Mouse (Mus musculus): ENCODE measurements at regions not wholly inside any gene's neighbourhood (a gene's known extent, or its start where the extent isn't known, plus 50 kb on each side); places are given as distances from the start of the nearest gene placed in this dataset.

DNA sequence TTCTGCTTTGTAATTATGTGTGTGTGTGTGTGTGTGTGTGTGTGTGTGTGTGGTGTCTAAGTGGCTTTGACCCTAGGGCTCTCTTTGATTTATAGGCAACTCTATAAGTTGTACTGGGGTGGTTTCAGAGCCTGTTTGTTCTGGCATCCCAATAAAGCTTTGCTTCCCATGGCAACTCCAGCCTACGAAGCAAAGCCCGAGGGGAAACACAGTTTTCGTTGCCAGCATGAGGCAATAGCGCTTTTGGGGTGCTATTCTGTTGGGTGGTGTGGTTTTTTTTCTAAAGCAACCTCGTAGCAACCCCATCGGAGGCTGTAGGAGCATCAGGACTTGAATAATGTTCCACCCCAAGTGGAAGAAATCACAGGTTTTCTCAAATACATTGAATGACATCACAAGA, 103.3 kb upstream of the Trp63 start:
- DNase-seq, result no peak
- TF ChIP-seq POLR2A (IDR thresholded peaks at IDR 0.05; ENCODE audit: borderline replicate concordance, extremely low read depth, low read depth, low read length) (no peak), CTCF (IDR thresholded peaks at IDR 0.05; ENCODE audit: insufficient read depth, low read length) (no peak)
- Histone ChIP-seq H3K4me1 (ENCODE audit: control insufficient read depth, insufficient read depth, low read length) (no peaks in the 10 kb centered on the region), H3K4me3 (replicated peaks; ENCODE audit: extremely low read depth, low read depth, low read length) (no peak overlapping the region)
- WGBS, result 78% methylated on average over 6 of the region's 6 CpGs

DNA sequence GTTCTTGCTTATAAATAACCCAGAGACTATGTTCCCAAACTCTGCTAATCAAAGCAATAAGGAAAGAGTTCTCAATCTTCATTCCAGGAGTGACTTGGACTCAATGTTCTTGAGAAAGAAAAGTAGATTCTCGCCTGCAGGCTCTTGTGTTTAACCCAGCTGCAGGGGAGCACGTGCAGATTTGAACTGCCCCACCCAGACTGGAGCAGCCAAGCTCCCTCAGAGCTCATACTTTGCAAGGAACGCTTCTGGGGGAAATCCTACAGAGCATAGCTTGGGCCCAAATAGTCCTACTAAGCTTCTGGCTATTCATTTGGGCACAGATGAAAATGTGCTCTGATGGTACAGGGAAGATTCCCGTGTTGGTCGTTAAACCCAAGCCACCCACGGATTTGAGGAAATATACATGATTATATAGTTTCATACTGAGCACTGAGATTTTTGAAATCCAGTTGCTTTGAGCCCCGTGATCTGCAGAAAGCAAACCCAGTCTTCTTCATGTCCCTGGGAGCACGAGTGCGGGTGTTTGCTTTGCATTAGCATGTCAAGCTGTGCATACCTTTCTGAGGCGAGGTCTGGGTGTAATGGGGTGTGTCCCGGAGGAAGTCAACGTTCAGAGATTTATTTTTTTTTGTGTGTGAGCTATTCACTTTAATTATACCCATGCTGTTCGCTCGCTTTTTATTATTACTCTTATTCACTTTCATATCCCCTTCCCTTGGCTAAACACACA, 99.1 kb upstream of the Trp63 start:
- Histone ChIP-seq H3K4me3 (replicated peaks; ENCODE audit: extremely low read depth, low read depth, low read length) (no peak overlapping the region), H3K4me1 (ENCODE audit: control insufficient read depth, insufficient read depth, low read length) (no peaks in the 10 kb centered on the region)
- DNase-seq, result no peak
- WGBS, result 53% methylated on average over 14 of the region's 14 CpGs
- no peak for TF ChIP-seq CTCF (IDR thresholded peaks at IDR 0.05; ENCODE audit: insufficient read depth, low read length)
- TF ChIP-seq POLR2A (IDR thresholded peaks at IDR 0.05; ENCODE audit: borderline replicate concordance, extremely low read depth, low read depth, low read length), result no peak

DNA sequence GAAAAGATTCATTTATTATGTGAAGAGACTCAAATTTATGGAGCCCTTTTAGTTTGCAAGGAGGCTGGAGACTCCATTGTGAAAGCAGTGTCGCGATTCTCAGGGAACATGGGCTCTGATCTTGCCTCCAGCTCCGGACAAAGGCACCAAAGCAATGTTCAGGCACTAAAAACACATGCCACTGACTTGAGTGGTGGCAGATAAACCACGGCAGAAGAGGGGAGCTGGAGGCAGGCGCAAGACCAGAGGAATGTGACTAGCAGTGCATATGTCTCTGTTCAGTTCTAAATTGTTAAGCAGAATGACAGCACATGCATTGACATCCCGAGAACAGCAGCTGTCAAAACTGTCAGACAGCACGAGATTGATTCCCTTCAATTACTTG, 98.5 kb upstream of the Trp63 start:
- no peak for TF ChIP-seq CTCF (IDR thresholded peaks at IDR 0.05; ENCODE audit: insufficient read depth, low read length)
- no peak for TF ChIP-seq POLR2A (IDR thresholded peaks at IDR 0.05; ENCODE audit: borderline replicate concordance, extremely low read depth, low read depth, low read length)
- Histone ChIP-seq H3K4me1 (ENCODE audit: control insufficient read depth, insufficient read depth, low read length) (no peaks in the 10 kb centered on the region), H3K4me3 (replicated peaks; ENCODE audit: extremely low read depth, low read depth, low read length) (no peak overlapping the region)
- WGBS, result 50% methylated on average over 7 of the region's 7 CpGs
- DNase-seq, result no peak

DNA sequence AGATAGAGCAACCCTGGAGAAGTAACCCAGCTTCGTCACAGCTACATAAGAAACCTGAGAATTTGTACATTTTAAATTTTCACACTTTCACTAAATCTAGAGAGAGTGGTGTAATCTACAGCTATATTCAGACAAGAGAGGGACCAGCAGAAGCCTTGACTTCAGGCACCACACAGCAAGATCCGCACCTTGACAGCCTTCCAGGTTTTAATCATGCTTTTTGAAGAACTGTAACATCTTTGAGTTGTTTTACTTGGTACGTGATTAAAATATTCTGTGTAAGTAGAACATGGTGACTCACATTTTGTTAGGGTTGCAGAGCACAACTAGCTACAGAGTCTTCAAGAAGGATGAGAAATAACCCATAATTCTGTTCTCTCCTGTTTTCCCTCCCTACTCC, 97.6 kb upstream of the Trp63 start:
- TF ChIP-seq POLR2A (IDR thresholded peaks at IDR 0.05; ENCODE audit: borderline replicate concordance, extremely low read depth, low read depth, low read length), result no peak
- TF ChIP-seq CTCF (IDR thresholded peaks at IDR 0.05; ENCODE audit: insufficient read depth, low read length), result no peak
- DNase-seq, result no peak
- no peak overlapping the region for H3K4me3 ChIP-seq (replicated peaks; ENCODE audit: extremely low read depth, low read depth, low read length)
- no peaks in the 10 kb centered on the region for H3K4me1 ChIP-seq (ENCODE audit: control insufficient read depth, insufficient read depth, low read length)
- WGBS, result 83% methylated on average over 3 of the region's 3 CpGs

DNA sequence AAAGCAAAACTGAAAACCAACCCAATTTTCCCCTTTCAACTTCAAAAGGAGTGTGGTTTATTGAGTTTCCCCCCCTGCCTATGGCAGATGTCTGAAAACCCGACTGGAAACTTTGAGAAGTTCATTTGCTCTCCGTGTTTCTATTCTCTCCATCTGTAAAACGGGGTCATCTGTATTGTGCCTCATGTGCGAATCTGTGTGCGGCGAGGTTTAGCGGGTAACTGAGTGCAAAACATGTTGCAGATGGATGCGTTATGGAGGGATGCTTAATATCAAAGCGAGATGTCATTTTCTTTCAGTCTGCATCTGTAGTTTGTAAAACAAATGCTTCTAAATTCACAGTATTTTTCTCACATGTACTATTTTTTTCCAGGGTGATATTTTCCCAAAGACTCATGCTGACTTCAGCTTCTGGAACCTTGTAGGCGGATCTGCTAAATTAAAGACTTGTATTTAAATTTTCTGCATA, 95.7 kb upstream of the Trp63 start:
- WGBS, result 80% methylated on average over 10 of the region's 10 CpGs
- Histone ChIP-seq H3K4me1 (ENCODE audit: control insufficient read depth, insufficient read depth, low read length) (no peaks in the 10 kb centered on the region), H3K4me3 (replicated peaks; ENCODE audit: extremely low read depth, low read depth, low read length) (no peak overlapping the region)
- no peak for DNase-seq
- TF ChIP-seq POLR2A (IDR thresholded peaks at IDR 0.05; ENCODE audit: borderline replicate concordance, extremely low read depth, low read depth, low read length), result no peak
- no peak for TF ChIP-seq CTCF (IDR thresholded peaks at IDR 0.05; ENCODE audit: insufficient read depth, low read length)

DNA sequence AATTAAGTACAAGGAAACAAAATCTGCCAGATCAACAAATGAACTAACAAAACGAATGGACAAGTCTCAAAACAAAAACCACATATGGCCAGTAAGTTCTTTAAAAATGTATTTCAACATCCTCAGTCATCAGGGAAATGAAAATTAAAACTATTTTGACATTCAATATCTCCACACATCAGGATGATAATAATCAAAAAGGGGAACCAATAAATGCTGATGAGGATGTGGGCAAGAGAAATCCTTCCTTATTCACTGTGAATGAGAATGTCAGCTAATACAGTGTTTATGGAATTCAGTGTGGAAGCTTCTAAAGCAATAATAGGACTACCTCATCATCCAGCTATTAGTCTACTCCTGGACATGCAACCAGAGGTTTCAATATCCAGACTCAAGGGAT, 86.1 kb upstream of the Trp63 start:
- TF ChIP-seq POLR2A (IDR thresholded peaks at IDR 0.05; ENCODE audit: borderline replicate concordance, extremely low read depth, low read depth, low read length) (no peak), CTCF (IDR thresholded peaks at IDR 0.05; ENCODE audit: insufficient read depth, low read length) (no peak)
- no peaks in the 10 kb centered on the region for H3K4me1 ChIP-seq (ENCODE audit: control insufficient read depth, insufficient read depth, low read length)
- WGBS, result 72% methylated on average over 1 of the region's 1 CpGs
- DNase-seq, result no peak
- no peak overlapping the region for H3K4me3 ChIP-seq (replicated peaks; ENCODE audit: extremely low read depth, low read depth, low read length)

DNA sequence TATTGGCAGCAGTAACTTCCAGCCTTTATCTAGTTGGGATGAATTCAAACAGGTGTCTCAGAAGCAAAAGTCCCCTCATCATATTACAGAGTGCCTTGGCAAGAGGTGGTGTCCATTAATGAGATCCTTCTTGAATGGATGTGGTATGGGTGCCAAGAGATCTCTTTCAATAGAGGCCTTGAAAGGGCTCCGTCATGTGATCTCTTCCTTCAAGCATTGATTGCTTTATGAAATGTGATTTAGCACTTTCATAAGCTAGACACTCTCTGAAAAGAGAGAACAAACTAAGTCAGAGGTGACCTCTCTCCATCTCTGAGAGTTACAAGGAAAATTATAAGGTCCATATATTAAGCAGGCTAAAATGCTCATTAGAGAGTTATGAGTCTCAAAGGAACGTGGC, 80.4 kb upstream of the Trp63 start:
- WGBS, result 66% methylated on average over 2 of the region's 2 CpGs
- Histone ChIP-seq H3K4me3 (replicated peaks; ENCODE audit: extremely low read depth, low read depth, low read length) (no peak overlapping the region), H3K4me1 (ENCODE audit: control insufficient read depth, insufficient read depth, low read length) (no peaks in the 10 kb centered on the region)
- DNase-seq, result no peak
- no peak for TF ChIP-seq CTCF (IDR thresholded peaks at IDR 0.05; ENCODE audit: insufficient read depth, low read length)
- TF ChIP-seq POLR2A (IDR thresholded peaks at IDR 0.05; ENCODE audit: borderline replicate concordance, extremely low read depth, low read depth, low read length), result no peak

DNA sequence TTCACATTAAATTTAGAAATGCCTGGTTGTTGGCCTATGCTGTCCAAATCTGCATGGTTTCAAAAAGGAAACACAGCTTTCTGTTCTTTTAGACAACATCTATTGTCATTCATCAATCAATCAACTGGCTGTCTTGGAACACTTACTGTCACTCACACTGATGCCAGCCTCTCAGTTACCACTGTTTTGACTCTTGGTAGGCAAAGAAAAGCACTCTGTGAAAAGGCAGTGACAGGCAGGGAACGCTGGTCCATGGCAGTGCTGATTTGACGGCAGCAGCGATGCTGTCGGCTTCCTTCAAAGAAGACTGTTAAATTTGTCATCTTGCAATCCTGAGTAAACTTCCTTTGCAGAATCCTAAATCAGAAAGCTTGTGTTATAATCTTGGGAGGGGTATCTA, 68.3 kb upstream of the Trp63 start:
- TF ChIP-seq CTCF (IDR thresholded peaks at IDR 0.05; ENCODE audit: insufficient read depth, low read length) (no peak), POLR2A (IDR thresholded peaks at IDR 0.05; ENCODE audit: borderline replicate concordance, extremely low read depth, low read depth, low read length) (no peak)
- no peak for DNase-seq
- Histone ChIP-seq H3K4me3 (replicated peaks; ENCODE audit: extremely low read depth, low read depth, low read length) (no peak overlapping the region), H3K4me1 (ENCODE audit: control insufficient read depth, insufficient read depth, low read length) (no peaks in the 10 kb centered on the region)
- WGBS, result 70% methylated on average over 4 of the region's 4 CpGs

DNA sequence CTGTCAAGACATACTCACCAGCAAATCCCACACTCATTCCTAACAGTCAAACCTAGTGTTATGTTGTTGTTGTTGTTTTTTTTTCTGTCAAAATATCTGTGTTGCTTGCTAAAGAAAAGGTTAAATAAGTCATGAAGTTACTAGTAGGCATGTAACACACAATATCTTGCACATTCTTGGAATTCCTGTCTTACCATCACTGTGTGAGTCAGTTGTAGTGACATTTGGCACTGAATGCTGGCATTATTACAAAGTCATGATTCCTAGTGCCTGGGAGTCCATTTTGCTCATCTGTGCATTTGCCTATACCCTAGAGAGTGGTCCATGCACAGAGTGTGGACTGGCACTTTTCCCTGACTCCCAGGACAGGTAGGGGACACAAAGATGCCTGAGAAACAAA, 67.9 kb upstream of the Trp63 start:
- no peak for DNase-seq
- H3K4me3 ChIP-seq (replicated peaks; ENCODE audit: extremely low read depth, low read depth, low read length), result no peak overlapping the region
- TF ChIP-seq POLR2A (IDR thresholded peaks at IDR 0.05; ENCODE audit: borderline replicate concordance, extremely low read depth, low read depth, low read length), result no peak
- TF ChIP-seq CTCF (IDR thresholded peaks at IDR 0.05; ENCODE audit: insufficient read depth, low read length), result no peak

DNA sequence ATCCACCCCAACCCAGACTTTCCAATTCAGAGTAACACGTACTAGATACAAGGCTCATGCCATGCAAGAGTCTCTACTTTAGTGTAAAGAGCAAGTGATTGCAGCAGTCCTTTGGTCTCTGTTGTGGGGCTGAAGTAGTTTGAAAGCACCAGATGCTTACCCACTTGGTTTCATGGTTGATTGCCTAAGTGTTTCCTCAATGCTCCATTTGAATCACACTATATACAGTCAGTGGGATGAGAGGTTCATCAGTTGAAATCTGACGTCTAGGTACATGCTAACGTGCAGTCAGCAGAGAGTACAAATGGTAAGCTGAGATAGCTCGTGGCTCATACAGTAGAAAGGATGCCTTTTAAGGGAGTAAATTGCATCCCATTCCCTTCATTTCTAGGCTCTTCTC, 64.7 kb upstream of the Trp63 start:
- no peak overlapping the region for H3K4me3 ChIP-seq (replicated peaks; ENCODE audit: extremely low read depth, low read depth, low read length)
- WGBS, result 84% methylated on average over 4 of the region's 4 CpGs
- H3K4me1 ChIP-seq (ENCODE audit: control insufficient read depth, insufficient read depth, low read length), result no peaks in the 10 kb centered on the region
- no peak for TF ChIP-seq POLR2A (IDR thresholded peaks at IDR 0.05; ENCODE audit: borderline replicate concordance, extremely low read depth, low read depth, low read length)
- TF ChIP-seq CTCF (IDR thresholded peaks at IDR 0.05; ENCODE audit: insufficient read depth, low read length), result no peak
- DNase-seq, result no peak

More for the DNA sequence above, 67.9 kb upstream of the Trp63 start:
- no peaks in the 10 kb centered on the region for H3K4me1 ChIP-seq (ENCODE audit: control insufficient read depth, insufficient read depth, low read length)

Measured in lung, adult 2 months (tissue).